Mouse (Mus musculus) heart, adult 2 months (tissue): ENCODE measurements at regions not wholly inside any gene's neighbourhood (a gene's known extent, or its start where the extent isn't known, plus 50 kb on each side); places are given as distances from the start of the nearest gene placed in this dataset.

Experiments
- DNase-seq, 2 experiments: peaks; one replicate each; pipeline ENCODE4 v3.0.0; 2021
- H3K27ac ChIP-seq: fragments of 200-600 bp; 2 replicates; pipeline ENCODE4 v1.8.1; 2022
- H3K27me3 ChIP-seq: fragments of 200-500 bp; 2 replicates; pipeline ENCODE4 v1.6.1; 2012; ENCODE audit warnings: mild to moderate bottlenecking, low read length, inconsistent platforms, mixed read lengths; ENCODE audit not compliant: control insufficient read depth, insufficient read depth
- H3K36me3 ChIP-seq: fragments of 200-500 bp; 2 replicates; pipeline ENCODE4 v1.6.1; 2012; ENCODE audit warnings: low read length, inconsistent platforms; ENCODE audit not compliant: control insufficient read depth, insufficient read depth
- H3K4me1 ChIP-seq: fragments of 200-500 bp; 2 replicates; pipeline ENCODE4 v1.6.1; 2011; ENCODE audit warnings: low read length; ENCODE audit not compliant: control insufficient read depth, insufficient read depth
- H3K4me3 ChIP-seq: fragments of 200-600 bp; 2 replicates; pipeline ENCODE4 v1.8.1; 2022
- H3K79me2 ChIP-seq: fragments of 200-500 bp; replicated peaks from 2 replicates; pipeline ENCODE4 v1.6.1; 2012; ENCODE audit warnings: mild to moderate bottlenecking, inconsistent platforms, low read length, moderate library complexity, mixed read lengths; ENCODE audit not compliant: control insufficient read depth, insufficient read depth
- H3K9ac ChIP-seq: fragments of 200-500 bp; 2 replicates; pipeline ENCODE4 v1.6.1; 2012; ENCODE audit warnings: low read depth, mild to moderate bottlenecking, control low read depth, inconsistent platforms, low read length, mixed read lengths
- CTCF ChIP-seq: fragments of 200-600 bp; IDR thresholded peaks from 2 replicates; pipeline ENCODE4 v1.8.1; 2022; ENCODE audit warnings: antibody characterized with exemption, mild to moderate bottlenecking, moderate library complexity
- EP300 ChIP-seq: fragments of 200-500 bp; IDR thresholded peaks from 2 replicates; pipeline ENCODE4 v1.6.1; 2011; ENCODE audit warnings: low read depth, low read length, control low read depth; ENCODE audit not compliant: insufficient read depth
- POLR2A ChIP-seq: fragments of 200-500 bp; IDR thresholded peaks from 2 replicates; pipeline ENCODE4 v1.6.1; 2011; ENCODE audit warnings: mild to moderate bottlenecking, low read depth, low read length, control low read depth; ENCODE audit not compliant: insufficient read depth
- whole genome bisulfite sequencing: fragments of 180-500 bp; shearing (Covaris S2); methylation state at CpG from one replicate; pipeline ENCODE4 v1.1.7; 2018; 5-methylcytosine and 5-hydroxymethylcytosine counted together
- intact Hi-C: fragments of 180-260 bp; cut with DNase I; formaldehyde crosslinking; loops from one replicate; pipeline ENCODE4 v1.15.1; 2025

DNA sequence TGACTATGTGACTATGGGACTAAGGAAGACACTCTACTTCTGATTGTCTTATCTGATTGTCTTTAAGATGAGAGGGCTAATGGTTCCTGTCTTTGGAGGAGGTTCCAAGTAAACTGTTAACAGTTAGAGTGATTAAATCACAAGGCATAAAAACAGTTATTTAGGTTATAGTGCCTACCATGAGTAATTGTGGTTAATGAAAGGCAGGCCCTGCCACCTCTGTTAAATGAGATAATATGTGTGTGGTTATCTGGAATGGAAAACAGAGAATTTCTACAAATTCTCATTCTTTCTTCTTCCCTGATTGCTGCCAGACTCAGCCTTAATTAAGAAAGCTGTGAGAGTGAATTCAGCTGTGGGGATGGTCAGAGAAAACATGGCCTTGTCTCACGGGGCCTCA, 53.4 kb upstream of the Emx2 start:
- H3K79me2 ChIP-seq: no peaks in the 10 kb centered on the region
- H3K27ac ChIP-seq: no peak overlapping the region
- H3K36me3 ChIP-seq: no peaks in the 10 kb centered on the region
- intact Hi-C loops: no loop called here
- H3K9ac ChIP-seq: no peak overlapping the region
- WGBS: 91% methylated on average over 1 of the region's 1 CpGs
- H3K27me3 ChIP-seq: peaks cover 3% of the 10 kb centered on the region; the same call in 1 of the 2 replicates
- no peak overlapping the region for H3K4me3 ChIP-seq
- no peak for DNase-seq
- no peaks in the 10 kb centered on the region for H3K4me1 ChIP-seq
- no peak for TF ChIP-seq EP300
- no peak for TF ChIP-seq CTCF
- no peak for TF ChIP-seq POLR2A

DNA sequence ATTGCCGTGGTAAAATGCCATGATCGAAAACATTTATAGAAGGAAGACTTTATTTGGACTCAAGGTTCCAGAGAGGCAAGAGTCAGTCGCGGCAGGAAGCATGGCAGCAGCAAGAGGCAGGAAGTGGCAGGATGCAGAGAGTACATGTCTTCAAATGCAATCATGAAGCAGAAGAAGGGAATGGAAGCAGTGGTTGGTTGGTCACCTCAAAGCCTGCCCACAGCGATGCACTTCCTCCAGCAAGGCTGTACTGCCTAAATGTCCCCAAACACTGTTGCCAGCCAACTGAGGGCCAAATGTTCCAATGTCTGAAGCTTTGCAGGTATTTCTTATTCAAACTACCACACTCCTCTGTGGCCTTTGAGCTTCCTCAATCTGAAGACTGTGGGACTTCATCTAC, 52.6 kb upstream of the Emx2 start:
- no peaks in the 10 kb centered on the region for H3K4me1 ChIP-seq
- 75% methylated on average over 5 of the region's 5 CpGs for WGBS
- H3K79me2 ChIP-seq: no peaks in the 10 kb centered on the region
- H3K4me3 ChIP-seq: no peak overlapping the region
- H3K27ac ChIP-seq: no peak overlapping the region
- DNase-seq: no peak
- peaks cover 1% of the 10 kb centered on the region; the same call in 1 of the 2 replicates for H3K27me3 ChIP-seq
- no peaks in the 10 kb centered on the region for H3K36me3 ChIP-seq
- TF ChIP-seq EP300 (no peak), CTCF (no peak), POLR2A (no peak)
- no peak overlapping the region for H3K9ac ChIP-seq
- intact Hi-C loops: no loop called here

DNA sequence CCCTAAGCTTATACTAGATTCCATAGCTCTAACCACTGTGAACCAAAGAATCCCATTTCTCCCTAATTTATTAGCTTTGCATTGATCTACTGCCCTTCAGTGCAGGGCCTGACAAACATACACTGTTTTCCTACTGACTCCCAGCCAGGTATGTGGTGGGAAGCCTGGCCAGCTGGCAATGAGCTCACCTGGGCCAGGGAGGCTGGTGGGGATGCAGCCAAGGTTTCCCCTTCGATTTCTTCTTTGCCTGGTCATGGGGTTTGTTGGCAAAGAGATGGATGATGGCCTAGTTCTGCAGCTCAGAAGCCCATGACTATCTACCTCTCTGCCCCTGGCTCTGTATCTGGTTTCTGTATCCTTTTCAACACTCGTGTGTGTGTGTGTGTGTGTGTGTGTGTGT, 50.1 kb upstream of the Emx2 start:
- 0 out of 2 replicates have a peak, but pooled peaks cover 1% of the 10 kb centered on the region for H3K27me3 ChIP-seq
- intact Hi-C loops: no loop called here
- TF ChIP-seq EP300: no peak
- TF ChIP-seq CTCF: no peak
- TF ChIP-seq POLR2A: no peak

More for the DNA sequence above, 50.1 kb upstream of the Emx2 start:
- H3K79me2 ChIP-seq: no peaks in the 10 kb centered on the region
- no peak overlapping the region for H3K4me3 ChIP-seq
- no peak overlapping the region for H3K27ac ChIP-seq
- no peak overlapping the region for H3K9ac ChIP-seq
- no peaks in the 10 kb centered on the region for H3K36me3 ChIP-seq
- 50% methylated on average over 2 of the region's 2 CpGs for WGBS
- no peak for DNase-seq
- no peaks in the 10 kb centered on the region for H3K4me1 ChIP-seq
